Mouse (Mus musculus) bone marrow, adult 2 months (tissue): ENCODE results near the gene Sim2. TPM values are rescaled to one million over a fixed set of nuclear protein-coding genes. Genes with fewer than 3 reads are reported as not detected.

Source experiments
- H3K27ac ChIP-seq: fragments of 200-500 bp; 2 replicates; pipeline ENCODE4 v1.5.1; 2012; ENCODE audit warnings: low read depth, mild to moderate bottlenecking, control low read depth, inconsistent platforms, low read length; ENCODE audit not compliant: control insufficient read depth, poor library complexity, insufficient read depth
- H3K4me1 ChIP-seq: fragments of 200-500 bp; 2 replicates; pipeline ENCODE4 v1.6.1; 2011; ENCODE audit warnings: low read length; ENCODE audit not compliant: control insufficient read depth, insufficient read depth
- H3K4me3 ChIP-seq: fragments of 200-500 bp; replicated peaks from 2 replicates; pipeline ENCODE3; 2011; ENCODE audit warnings: mild to moderate bottlenecking, low read depth, low read length, control low read depth; ENCODE audit not compliant: control insufficient read depth
- CTCF ChIP-seq: fragments of 200-500 bp; IDR thresholded peaks from 2 replicates; pipeline ENCODE4 v1.5.1; 2011; ENCODE audit warnings: low read length, control low read depth; ENCODE audit not compliant: control insufficient read depth, insufficient read depth
- POLR2A ChIP-seq: fragments of 200-500 bp; IDR thresholded peaks from 2 replicates; pipeline ENCODE4 v1.6.1; 2011; ENCODE audit warnings: low read depth, mild to moderate bottlenecking, control low read depth, low read length, borderline replicate concordance; ENCODE audit not compliant: control insufficient read depth
- WGBS: fragments of 180-500 bp; shearing (Covaris S2); methylation state at CpG from one replicate; pipeline ENCODE4 v1.1.7; 2018; 5-methylcytosine and 5-hydroxymethylcytosine counted together
- polyA plus RNA-seq: library from polyadenylated mRNA; stranded (reverse); fragments of >200 nt; gene quantifications from 2 replicates; pipeline ENCODE4 v1.2.4, GENCODE M21; 2011; ENCODE audit warnings: low replicate concordance; ENCODE audit not compliant: missing spikeins, insufficient read depth, insufficient read length

Gene Sim2
- polyA plus RNA-seq, 1 experiment = not detected

DNA sequence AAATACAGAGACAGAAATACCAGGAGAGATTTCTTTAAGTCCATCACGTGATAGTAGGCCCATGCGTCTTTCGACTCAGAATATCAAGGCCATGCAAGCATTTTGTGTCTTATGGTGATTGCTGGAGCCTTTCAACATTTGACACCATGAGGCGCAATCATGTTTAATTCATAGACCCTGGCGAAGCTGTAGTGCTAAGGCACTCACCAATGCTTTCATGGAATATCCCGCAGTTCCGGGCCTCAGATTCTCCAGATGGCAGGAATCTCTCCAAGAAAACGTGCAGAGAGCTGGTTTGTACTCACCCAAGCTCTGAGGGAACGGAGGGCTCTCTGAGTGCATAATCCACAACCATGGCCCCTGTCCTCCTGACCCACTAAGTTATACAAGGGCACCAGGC is 13.8 kb upstream of the Sim2 start:
- Histone ChIP-seq H3K27ac (no peak overlapping the region), H3K4me1 (no peaks in the 10 kb centered on the region; the same call in 1 of the 2 replicates), H3K4me3 (no peak overlapping the region)
- WGBS = 85% methylated on average over 9 of the region's 9 CpGs
- TF ChIP-seq CTCF = no peak
- no peak for TF ChIP-seq POLR2A

DNA sequence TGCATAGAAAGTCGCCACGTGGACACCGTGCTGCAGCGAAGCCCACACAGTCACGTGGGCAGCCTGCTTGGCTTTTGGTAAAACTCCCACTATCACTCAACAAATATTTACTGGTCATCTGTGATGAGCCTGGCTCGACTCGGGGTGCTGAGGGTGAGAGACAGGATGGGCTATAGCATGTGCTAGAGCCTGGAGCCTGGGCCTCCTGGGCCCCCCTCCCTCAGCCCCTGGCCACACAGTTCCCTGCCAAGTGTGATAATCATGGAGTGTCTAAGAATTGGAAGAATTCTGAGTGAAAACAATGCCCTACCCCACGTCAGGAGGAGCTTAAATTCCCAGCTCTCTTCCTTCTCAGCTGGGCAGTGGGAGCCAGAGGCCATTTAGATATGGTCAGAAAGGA is 13.3 kb upstream of the Sim2 start:
- WGBS = 82% methylated on average over 8 of the region's 8 CpGs

DNA sequence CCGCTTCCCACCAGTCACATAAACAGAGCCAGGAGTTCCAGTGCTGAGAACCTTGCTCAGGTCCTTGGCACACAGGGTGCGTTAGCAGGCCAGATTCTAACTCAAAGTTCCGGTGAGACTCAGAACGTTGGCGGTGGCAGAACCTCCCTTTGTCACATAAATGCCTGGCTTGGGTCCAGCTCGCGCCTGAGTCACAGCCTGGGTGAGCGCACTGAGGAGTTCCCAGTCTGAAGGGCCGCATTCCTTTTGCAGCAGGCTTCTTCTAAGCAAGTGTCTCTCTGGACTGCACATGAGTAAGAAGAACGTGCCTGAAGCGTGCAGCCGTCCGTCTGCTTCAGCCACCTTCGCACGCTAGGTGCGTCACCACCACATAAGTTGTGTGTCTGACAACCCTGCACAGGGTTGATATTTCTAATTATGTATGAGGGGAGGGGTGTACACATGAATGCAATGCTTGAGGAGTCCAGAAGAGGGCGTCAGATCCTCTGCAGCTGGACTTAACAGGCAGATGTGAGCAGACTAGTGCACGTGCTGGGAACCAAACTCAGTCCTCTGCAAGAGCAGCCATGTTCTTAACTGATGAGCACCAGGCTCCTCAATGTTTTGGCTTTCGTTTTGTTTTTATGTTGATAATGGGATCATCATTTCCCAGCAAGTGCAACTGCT is 9.2 kb upstream of the Sim2 start:
- TF ChIP-seq POLR2A (no peak), CTCF (no peak)
- WGBS = 70% methylated on average over 19 of the region's 19 CpGs
- Histone ChIP-seq H3K27ac (no peak overlapping the region), H3K4me3 (no peak overlapping the region), H3K4me1 (no peaks in the 10 kb centered on the region)

More for the DNA sequence above, 13.3 kb upstream of the Sim2 start:
- Histone ChIP-seq H3K4me3 (no peak overlapping the region), H3K27ac (no peak overlapping the region), H3K4me1 (no peaks in the 10 kb centered on the region; the same call in 1 of the 2 replicates)
- TF ChIP-seq POLR2A (no peak), CTCF (no peak)

DNA sequence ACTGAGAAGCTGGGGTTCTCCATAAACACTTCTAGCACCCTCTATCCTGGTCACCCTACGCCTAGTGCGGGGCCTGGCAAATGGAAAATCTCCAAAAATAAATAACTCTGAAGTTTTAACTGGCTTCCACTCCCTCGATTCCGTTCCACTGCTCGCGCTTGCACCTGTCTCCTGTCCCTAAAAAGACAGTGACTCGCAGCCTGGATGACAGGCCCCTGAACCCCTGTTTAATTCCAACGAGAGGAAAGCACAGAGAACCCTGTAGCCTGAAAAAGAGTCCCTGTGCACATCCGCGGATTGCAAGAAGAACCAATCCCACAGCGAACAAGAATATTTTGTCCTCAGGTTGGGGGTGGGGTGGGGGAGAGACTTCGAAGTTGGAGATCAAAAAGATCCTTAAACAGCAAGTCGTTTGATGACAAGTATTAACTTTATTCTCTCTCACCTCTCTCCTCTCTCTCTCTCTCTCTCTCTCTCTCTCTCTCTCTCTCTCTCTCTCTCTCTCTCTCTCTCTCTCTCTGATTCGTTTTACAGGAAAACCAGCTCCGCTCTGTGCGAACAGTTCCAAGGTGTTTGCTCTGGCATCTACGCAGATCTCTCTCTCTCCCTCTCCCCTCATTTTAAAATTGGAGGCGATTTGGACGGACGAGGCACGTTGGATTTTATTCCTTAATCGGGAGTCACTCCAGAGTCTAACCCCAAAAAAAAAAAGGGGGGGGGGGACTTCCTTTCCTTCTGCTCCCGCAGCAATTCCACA is 6.2 kb upstream of the Sim2 start:
- no peaks in the 10 kb centered on the region for H3K4me1 ChIP-seq
- H3K4me3 ChIP-seq = no peak overlapping the region
- 8% methylated on average over 23 of the region's 23 CpGs for WGBS
- no peak for TF ChIP-seq POLR2A
- TF ChIP-seq CTCF = no peak
- H3K27ac ChIP-seq = no peak overlapping the region

DNA sequence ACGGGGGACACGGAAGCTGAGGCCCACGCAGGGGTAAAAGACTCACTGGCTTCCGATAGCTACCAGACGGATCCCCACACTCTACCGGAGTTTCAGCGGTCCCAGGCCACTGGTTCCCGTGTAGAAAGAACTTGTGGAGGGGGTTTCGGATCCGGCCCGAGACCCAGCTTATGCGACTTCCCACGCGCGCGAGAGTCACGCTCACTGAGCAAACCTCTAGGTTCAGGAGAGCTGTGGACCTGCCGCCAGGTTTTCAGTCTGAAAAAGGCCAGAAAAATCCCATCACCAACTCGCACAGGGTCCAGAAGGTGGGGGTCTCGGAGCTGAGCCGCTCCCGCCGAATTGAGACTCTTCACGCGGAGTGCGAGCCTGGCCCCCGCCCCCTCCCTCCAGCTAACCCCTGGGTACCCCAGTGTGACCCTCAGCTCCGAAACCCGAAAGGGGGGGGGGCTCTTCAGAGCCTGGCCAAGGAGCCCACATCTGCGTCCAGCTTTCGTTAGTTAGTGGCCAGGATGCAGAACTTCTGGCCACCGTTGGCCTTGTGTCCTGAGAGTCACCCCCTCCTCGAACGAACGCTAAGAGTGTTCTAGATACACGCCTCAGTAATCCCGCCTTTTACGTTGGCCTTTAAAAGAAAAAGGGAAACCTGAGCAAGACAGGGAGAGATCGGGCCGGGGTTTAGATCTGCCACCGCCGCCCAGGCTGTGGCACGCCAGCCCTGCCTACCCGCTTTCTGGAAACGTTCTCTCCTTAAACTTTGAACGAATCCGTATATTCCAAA is 5.5 kb upstream of the Sim2 start:
- Histone ChIP-seq H3K4me1 (no peaks in the 10 kb centered on the region), H3K27ac (no peak overlapping the region), H3K4me3 (no peak overlapping the region)
- TF ChIP-seq POLR2A (no peak), CTCF (no peak)
- WGBS = 2% methylated on average over 47 of the region's 47 CpGs

DNA sequence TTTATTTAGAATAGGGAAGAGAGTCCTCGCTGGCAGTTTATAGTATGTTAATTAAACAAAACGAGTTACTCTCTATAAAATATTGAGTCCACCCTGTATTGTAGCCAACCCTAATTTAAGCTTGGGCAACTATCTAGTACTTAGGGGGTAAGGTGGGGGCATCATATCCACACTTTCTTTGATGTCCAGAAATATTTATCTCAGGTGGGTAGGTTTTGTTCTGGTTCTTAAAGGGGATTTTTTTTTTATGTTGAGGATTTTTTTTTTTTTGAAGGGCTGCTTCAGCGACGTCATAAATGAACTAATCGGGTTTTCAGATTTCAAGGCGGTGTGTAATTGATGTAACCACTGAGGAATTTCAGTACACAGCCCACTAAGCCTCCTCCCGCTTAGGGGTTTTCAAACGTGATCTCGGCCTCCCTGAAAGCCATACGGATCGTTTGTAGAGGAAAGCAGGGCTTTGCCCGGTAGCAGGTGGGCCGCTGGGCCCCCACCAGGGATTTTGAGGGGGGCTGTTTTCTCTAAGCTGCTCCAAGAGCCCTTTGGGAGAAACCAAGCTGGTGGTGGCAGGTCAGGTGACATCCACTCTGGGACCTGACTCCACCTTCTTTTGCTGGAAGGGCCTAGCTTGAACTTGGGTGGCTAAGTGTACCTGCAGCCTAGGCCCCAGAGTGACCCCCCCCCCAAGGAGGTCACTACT is 4.7 kb upstream of the Sim2 start:
- TF ChIP-seq CTCF (no peak), POLR2A (no peak)
- Histone ChIP-seq H3K4me3 (no peak overlapping the region), H3K4me1 (no peaks in the 10 kb centered on the region), H3K27ac (no peak overlapping the region)
- WGBS = 7% methylated on average over 13 of the region's 13 CpGs

DNA sequence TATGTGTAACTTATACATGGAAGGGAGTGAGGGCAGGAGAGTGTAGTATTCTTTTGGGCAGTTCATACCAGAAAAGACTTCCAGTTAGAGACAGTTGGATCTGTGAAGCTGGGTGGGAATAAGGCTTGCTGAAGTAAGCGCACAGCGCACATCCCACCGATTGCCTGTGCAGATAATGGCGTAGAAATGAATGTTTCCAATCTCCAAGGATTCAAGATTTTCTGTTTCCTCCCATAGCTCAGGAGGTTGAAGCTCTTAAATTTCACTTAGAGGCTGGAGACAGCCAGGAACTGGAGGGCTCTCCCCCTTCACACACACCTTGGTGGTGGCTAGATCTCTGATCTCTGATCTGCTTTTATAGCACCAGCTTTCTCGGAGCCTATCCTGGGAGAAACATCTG is 3.1 kb upstream of the Sim2 start:
- TF ChIP-seq POLR2A (no peak), CTCF (no peak)
- H3K27ac ChIP-seq = no peak overlapping the region
- no peaks in the 10 kb centered on the region for H3K4me1 ChIP-seq
- no peak overlapping the region for H3K4me3 ChIP-seq
- 20% methylated on average over 5 of the region's 5 CpGs for WGBS
